Mouse (Mus musculus) liver, adult 2 months (tissue): ENCODE data around the gene Gper1.

ENCODE experiments used
- CTCF ChIP-seq: fragments of 200-500 bp; IDR thresholded peaks from 2 replicates; pipeline ENCODE4 v1.5.1; 2011; ENCODE audit warnings: low read depth, low read length, control low read depth
- POLR2A ChIP-seq: fragments of 200-500 bp; IDR thresholded peaks from 2 replicates; pipeline ENCODE4 v1.6.1; 2011; ENCODE audit warnings: low read length, control low read depth; ENCODE audit not compliant: insufficient read depth; ENCODE audit errors: extremely low read depth

- no peak for TF ChIP-seq POLR2A
- no peak for TF ChIP-seq CTCF
These were observed 48.1 kb upstream of the Gper1 start for GRCm38 (mm10) chr5:139374841-139375240.
